Mouse (Mus musculus): ENCODE results near the gene Dlgap1.
A peak's percentile ranks its signal among the peaks of the same experiment; 100 is the strongest.

Gene Dlgap1

GRCm38 (mm10) chr17:69969021-69969815 is at the start of gene Dlgap1:
Gene Dlgap1 (plus strand): TSS chr17:69969073.
- DNase-seq (ENCODE audit: low read depth, low spot score), result peak; percentile 56

- no peak for DNase-seq (ENCODE audit: low read depth, low spot score)
These were observed 13.9 kb upstream of the Dlgap1 start for GRCm38 (mm10) chr17:69954936-69955335.

GRCm38 (mm10) chr17:69969816-69970750 is 1.2 kb downstream of the Dlgap1 start:
- peak; percentile 14 for DNase-seq (ENCODE audit: low read depth, low spot score)

GRCm38 (mm10) chr17:69973081-69973480 is 4.2 kb downstream of the Dlgap1 start:
- no peak for DNase-seq (ENCODE audit: low read depth, low spot score)

GRCm38 (mm10) chr17:69973991-69974390 is 5.1 kb downstream of the Dlgap1 start:
- DNase-seq (ENCODE audit: low read depth, low spot score), result no peak

GRCm38 (mm10) chr17:69982236-69982923 is 13.5 kb downstream of the Dlgap1 start:
- no peak for DNase-seq (ENCODE audit: low read depth, low spot score)

- no peak for DNase-seq (ENCODE audit: low read depth, low spot score)
These were observed 27.5 kb downstream of the Dlgap1 start for GRCm38 (mm10) chr17:69996406-69996805.

GRCm38 (mm10) chr17:70002026-70002425 is 33.2 kb downstream of the Dlgap1 start:
- DNase-seq (ENCODE audit: low read depth, low spot score), result no peak

GRCm38 (mm10) chr17:70004628-70005027 is 35.8 kb downstream of the Dlgap1 start:
- no peak for DNase-seq (ENCODE audit: low read depth, low spot score)

GRCm38 (mm10) chr17:70007607-70008006 is 38.7 kb downstream of the Dlgap1 start:
- no peak for DNase-seq (ENCODE audit: low read depth, low spot score)

- no peak for DNase-seq (ENCODE audit: low read depth, low spot score)
These were observed 47.6 kb downstream of the Dlgap1 start for GRCm38 (mm10) chr17:70016511-70016910.

GRCm38 (mm10) chr17:70020376-70020775 is 51.5 kb downstream of the Dlgap1 start:
- DNase-seq (ENCODE audit: low read depth, low spot score), result no peak

GRCm38 (mm10) chr17:70022618-70023017 is 53.7 kb downstream of the Dlgap1 start:
- DNase-seq (ENCODE audit: low read depth, low spot score), result no peak

GRCm38 (mm10) chr17:70034862-70035261 is 66.0 kb downstream of the Dlgap1 start:
- DNase-seq (ENCODE audit: low read depth, low spot score), result no peak

- peak; percentile 79 for DNase-seq (ENCODE audit: low read depth, low spot score)
These were observed 72.0 kb downstream of the Dlgap1 start for GRCm38 (mm10) chr17:70040751-70041430.

- DNase-seq (ENCODE audit: low read depth, low spot score), result peak; percentile 61
These were observed 99.4 kb downstream of the Dlgap1 start for GRCm38 (mm10) chr17:70068281-70068680.

GRCm38 (mm10) chr17:70072066-70072465 is 103.2 kb downstream of the Dlgap1 start:
- DNase-seq (ENCODE audit: low read depth, low spot score), result no peak

- DNase-seq (ENCODE audit: low read depth, low spot score), result no peak
These were observed 119.3 kb downstream of the Dlgap1 start for GRCm38 (mm10) chr17:70088220-70088619.

- DNase-seq (ENCODE audit: low read depth, low spot score), result no peak
These were observed 121.9 kb downstream of the Dlgap1 start for GRCm38 (mm10) chr17:70090737-70091136.

GRCm38 (mm10) chr17:70129151-70129550 is 160.3 kb downstream of the Dlgap1 start:
- no peak for DNase-seq (ENCODE audit: low read depth, low spot score)

- no peak for DNase-seq (ENCODE audit: low read depth, low spot score)
These were observed 201.0 kb downstream of the Dlgap1 start for GRCm38 (mm10) chr17:70169831-70170230.

All from R1 (cell line).